Mouse (Mus musculus): ENCODE data around the gene Smyd1. TPM values are rescaled to one million over a fixed set of nuclear protein-coding genes. Genes with fewer than 3 reads are reported as not detected.

Smyd1 gene
- polyA plus RNA-seq, 1 experiment from 2014 or later: 0.16 TPM

- 90% methylated on average over 8 of the region's 8 CpGs for WGBS
- Histone ChIP-seq H3K9ac (no peak overlapping the region), H3K4me1 (replicated peaks) (no peaks in the 10 kb centered on the region), H3K27me3 (no peaks in the 10 kb centered on the region), H3K27ac (replicated peaks) (no peak overlapping the region), H3K4me3 (no peak overlapping the region), H3K9me3 (no peaks in the 10 kb centered on the region), H3K4me2 (no peak overlapping the region), H3K36me3 (no peaks in the 10 kb centered on the region)
- no peak for ATAC-seq (ENCODE audit: low FRiP score, low read depth)
Measured at GRCm38 (mm10) chr6:71250951-71251350, 71.1 kb downstream of the Smyd1 start.

DNA sequence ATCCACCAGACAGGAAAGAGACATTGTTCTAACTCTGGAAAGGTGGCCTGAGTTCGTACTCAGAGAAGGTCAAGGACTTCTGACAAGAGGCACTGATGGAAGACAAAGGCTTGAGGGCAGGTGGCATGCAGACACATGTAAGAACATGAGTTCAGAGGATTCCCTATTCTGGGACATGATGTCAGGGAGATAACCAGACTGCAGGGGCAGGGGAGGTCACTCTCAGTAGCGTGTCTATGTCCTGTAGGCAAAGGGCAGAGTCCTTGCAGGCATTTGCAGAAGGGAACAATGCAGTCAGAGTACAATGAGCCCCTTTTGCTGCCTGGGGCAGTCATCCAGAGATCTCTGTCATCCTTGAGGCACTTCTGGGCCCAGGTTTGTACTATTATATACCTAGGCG, 72.4 kb downstream of the Smyd1 start:
- ATAC-seq (ENCODE audit: low FRiP score, low read depth): no peak
- H3K4me3 ChIP-seq: no peak overlapping the region
- H3K36me3 ChIP-seq: no peaks in the 10 kb centered on the region
- 75% methylated on average over 3 of the region's 3 CpGs for WGBS
- no peak overlapping the region for H3K4me2 ChIP-seq
- H3K9ac ChIP-seq: no peak overlapping the region
- H3K9me3 ChIP-seq: no peaks in the 10 kb centered on the region
- H3K27me3 ChIP-seq: no peaks in the 10 kb centered on the region
- H3K27ac ChIP-seq (replicated peaks): no peak overlapping the region
- H3K4me1 ChIP-seq (replicated peaks): no peaks in the 10 kb centered on the region

- Histone ChIP-seq H3K27me3 (no peaks in the 10 kb centered on the region), H3K9me3 (no peaks in the 10 kb centered on the region), H3K9ac (no peak overlapping the region), H3K4me1 (replicated peaks) (no peaks in the 10 kb centered on the region), H3K36me3 (no peaks in the 10 kb centered on the region), H3K27ac (replicated peaks) (no peak overlapping the region), H3K4me2 (no peak overlapping the region), H3K4me3 (no peak overlapping the region)
- 89% methylated on average over 1 of the region's 1 CpGs for WGBS
- no peak for ATAC-seq (ENCODE audit: low FRiP score, low read depth)
Measured at GRCm38 (mm10) chr6:71248420-71248819, 73.6 kb downstream of the Smyd1 start.

GRCm38 (mm10) chr6:71243258-71243657, 78.8 kb downstream of the Smyd1 start:
- ATAC-seq (ENCODE audit: low FRiP score, low read depth): no peak
- Histone ChIP-seq H3K27ac (replicated peaks) (no peak overlapping the region), H3K4me2 (no peak overlapping the region), H3K27me3 (no peaks in the 10 kb centered on the region), H3K9ac (no peak overlapping the region), H3K36me3 (no peaks in the 10 kb centered on the region), H3K4me1 (replicated peaks) (no peaks in the 10 kb centered on the region), H3K4me3 (no peak overlapping the region), H3K9me3 (no peaks in the 10 kb centered on the region)
- 95% methylated on average over 3 of the region's 3 CpGs for WGBS

DNA sequence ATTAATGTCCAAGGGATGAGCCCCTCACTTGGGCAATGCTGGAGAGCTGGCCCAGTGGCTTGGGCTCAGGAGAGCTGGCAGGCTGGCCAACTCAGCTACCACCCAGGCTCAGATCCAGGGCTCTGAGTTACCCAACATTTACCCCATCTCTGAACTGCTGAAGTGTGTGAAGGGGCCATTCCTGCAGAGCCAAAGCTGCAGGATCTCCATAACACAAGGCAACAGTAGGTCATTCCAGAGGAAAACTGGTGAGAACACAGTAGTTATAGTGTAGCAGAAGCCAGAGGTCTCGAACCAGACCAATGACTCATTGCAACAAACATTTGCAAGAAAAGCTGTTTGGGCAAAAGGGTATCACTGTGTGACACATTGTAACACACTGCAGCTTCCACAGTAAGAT, 79.2 kb downstream of the Smyd1 start:
- 89% methylated on average over 1 of the region's 1 CpGs for WGBS
- ATAC-seq (ENCODE audit: low FRiP score, low read depth): no peak
- Histone ChIP-seq H3K27me3 (no peaks in the 10 kb centered on the region), H3K4me2 (no peak overlapping the region), H3K4me3 (no peak overlapping the region), H3K36me3 (no peaks in the 10 kb centered on the region), H3K9me3 (no peaks in the 10 kb centered on the region), H3K27ac (replicated peaks) (no peak overlapping the region), H3K4me1 (replicated peaks) (no peaks in the 10 kb centered on the region), H3K9ac (no peak overlapping the region)

DNA sequence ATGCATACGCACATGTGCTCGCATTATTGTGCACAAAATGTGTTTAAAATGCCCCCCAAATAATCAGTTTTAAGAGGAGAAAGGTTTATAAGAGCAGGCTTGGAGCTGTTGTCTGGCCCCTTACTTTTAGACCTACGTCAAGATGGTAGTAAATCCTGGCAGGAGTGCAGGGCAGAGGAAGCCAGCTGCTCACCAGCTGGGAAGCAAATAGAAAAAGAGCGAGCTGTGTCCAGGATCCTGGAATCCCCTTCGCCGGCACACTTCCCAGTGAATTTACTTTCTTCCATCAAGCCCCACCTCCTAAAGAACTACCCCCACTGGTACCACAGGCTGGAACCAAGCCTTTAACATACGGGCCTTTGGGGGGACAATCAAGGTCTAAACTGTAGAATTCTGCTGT, 81.2 kb downstream of the Smyd1 start:
- Histone ChIP-seq H3K9ac (no peak overlapping the region), H3K4me2 (no peak overlapping the region), H3K4me3 (no peak overlapping the region), H3K36me3 (no peaks in the 10 kb centered on the region), H3K27me3 (no peaks in the 10 kb centered on the region), H3K4me1 (replicated peaks) (no peaks in the 10 kb centered on the region), H3K27ac (replicated peaks) (no peak overlapping the region), H3K9me3 (no peaks in the 10 kb centered on the region)
- 90% methylated on average over 7 of the region's 7 CpGs for WGBS
- ATAC-seq (ENCODE audit: low FRiP score, low read depth): no peak

GRCm38 (mm10) chr6:71239069-71239750, 82.8 kb downstream of the Smyd1 start:
- WGBS: 90% methylated on average over 26 of the region's 26 CpGs

DNA sequence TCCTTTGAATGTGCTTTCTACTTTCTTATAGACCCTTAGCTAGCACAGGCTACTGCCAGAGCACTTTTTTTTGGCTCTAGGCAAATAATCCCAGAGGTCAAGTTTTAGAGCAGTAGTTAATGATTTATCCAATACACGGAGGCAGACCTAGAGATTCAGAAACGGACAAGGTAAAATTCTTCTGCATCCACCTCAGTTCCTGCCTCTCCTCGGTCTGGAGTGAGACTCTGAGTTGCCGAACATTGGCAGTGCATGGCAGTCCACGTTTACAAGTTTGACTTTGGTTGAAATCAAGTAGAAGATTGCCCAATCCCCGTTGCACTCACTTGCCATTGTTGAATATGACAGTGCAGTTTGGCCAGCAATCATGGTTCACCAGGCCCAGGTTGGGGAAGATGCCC, 85.0 kb downstream of the Smyd1 start:
- Histone ChIP-seq H3K27ac (replicated peaks) (no peak overlapping the region), H3K36me3 (no peaks in the 10 kb centered on the region), H3K9me3 (no peaks in the 10 kb centered on the region), H3K27me3 (no peaks in the 10 kb centered on the region), H3K4me1 (replicated peaks) (no peaks in the 10 kb centered on the region), H3K4me2 (no peak overlapping the region), H3K4me3 (no peak overlapping the region), H3K9ac (no peak overlapping the region)
- no peak for ATAC-seq (ENCODE audit: low FRiP score, low read depth)
- 89% methylated on average over 6 of the region's 6 CpGs for WGBS

More at GRCm38 (mm10) chr6:71239069-71239750, 82.8 kb downstream of the Smyd1 start:
- H3K9me3 ChIP-seq: no peaks in the 10 kb centered on the region
- no peaks in the 10 kb centered on the region for H3K4me1 ChIP-seq (replicated peaks)
- H3K36me3 ChIP-seq: no peaks in the 10 kb centered on the region
- ATAC-seq (ENCODE audit: low FRiP score, low read depth): no peak
- H3K4me3 ChIP-seq: no peak overlapping the region
- no peak overlapping the region for H3K4me2 ChIP-seq
- H3K27me3 ChIP-seq: no peaks in the 10 kb centered on the region
- no peak overlapping the region for H3K9ac ChIP-seq
- H3K27ac ChIP-seq (replicated peaks): no peak overlapping the region

DNA sequence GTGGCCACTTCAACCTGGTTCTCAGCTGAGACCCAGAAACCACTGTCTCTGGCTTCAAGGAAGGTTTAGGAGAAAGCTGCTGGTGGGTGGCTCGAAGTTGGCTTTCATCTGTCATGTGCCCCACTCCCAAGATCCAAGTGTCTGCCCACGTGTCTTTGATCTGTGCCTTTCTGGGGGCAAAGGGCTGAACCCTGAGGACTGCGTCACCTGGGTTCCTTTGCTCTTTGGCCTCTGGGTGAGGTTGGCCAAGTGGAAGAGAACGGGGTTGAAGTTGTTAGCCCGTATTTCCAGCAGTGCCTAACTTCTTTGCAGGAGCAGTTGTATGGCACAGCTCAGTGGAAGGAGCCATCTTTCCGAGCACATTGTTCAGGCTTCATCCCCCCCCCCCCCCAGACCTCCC, 85.5 kb downstream of the Smyd1 start:
- Histone ChIP-seq H3K4me3 (no peak overlapping the region), H3K27me3 (no peaks in the 10 kb centered on the region), H3K9ac (no peak overlapping the region), H3K27ac (replicated peaks) (no peak overlapping the region), H3K36me3 (no peaks in the 10 kb centered on the region), H3K9me3 (no peaks in the 10 kb centered on the region), H3K4me2 (no peak overlapping the region), H3K4me1 (replicated peaks) (no peaks in the 10 kb centered on the region)
- no peak for ATAC-seq (ENCODE audit: low FRiP score, low read depth)
- WGBS: 81% methylated on average over 6 of the region's 6 CpGs

DNA sequence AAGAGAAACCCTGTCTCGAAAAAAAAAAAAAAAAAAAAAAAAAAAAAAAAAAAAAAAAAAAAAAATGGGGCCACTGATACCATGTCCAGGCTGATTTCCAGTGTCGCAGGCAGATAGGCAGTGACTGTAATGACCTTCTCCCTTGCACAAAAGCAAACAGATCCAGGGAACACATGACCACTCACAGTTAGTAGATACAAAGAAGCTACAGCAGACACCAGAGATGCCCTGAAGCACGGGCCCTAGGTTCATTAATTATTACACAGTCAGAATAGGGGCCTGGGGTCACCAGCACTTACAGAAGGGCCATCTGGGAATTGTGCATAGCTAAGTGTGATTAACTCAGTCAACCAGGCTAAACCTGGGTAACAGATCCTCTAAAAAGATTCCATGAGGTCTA, 86.1 kb downstream of the Smyd1 start:
- no peak for ATAC-seq (ENCODE audit: low FRiP score, low read depth)
- no peaks in the 10 kb centered on the region for H3K4me1 ChIP-seq (replicated peaks)
- 68% methylated on average over 3 of the region's 3 CpGs for WGBS

DNA sequence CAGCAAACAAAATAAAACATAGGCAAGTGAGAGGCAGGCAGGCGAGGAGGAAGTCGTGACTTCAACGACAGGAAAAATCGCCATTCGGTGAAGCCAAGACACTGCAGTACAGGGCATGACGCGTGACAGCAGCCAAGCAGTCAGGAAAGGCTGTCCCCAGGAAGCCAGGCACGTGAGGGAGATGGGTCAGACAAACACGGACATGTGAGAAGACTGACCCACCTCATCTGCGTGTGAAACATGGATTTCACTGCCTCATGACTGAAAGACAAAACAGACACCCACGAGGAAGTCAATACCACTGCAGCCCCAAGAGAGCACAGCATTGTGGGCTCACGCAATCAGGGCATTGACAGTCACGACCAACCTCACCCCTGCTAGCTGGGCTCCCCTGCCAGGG, 86.9 kb downstream of the Smyd1 start:
- Histone ChIP-seq H3K9ac (no peak overlapping the region), H3K4me1 (replicated peaks) (no peaks in the 10 kb centered on the region), H3K4me2 (no peak overlapping the region), H3K27me3 (no peaks in the 10 kb centered on the region), H3K27ac (replicated peaks) (no peak overlapping the region), H3K9me3 (no peaks in the 10 kb centered on the region), H3K36me3 (no peaks in the 10 kb centered on the region), H3K4me3 (no peak overlapping the region)
- 83% methylated on average over 13 of the region's 13 CpGs for WGBS
- ATAC-seq (ENCODE audit: low FRiP score, low read depth): no peak

More for the DNA sequence above, 86.1 kb downstream of the Smyd1 start:
- no peaks in the 10 kb centered on the region for H3K9me3 ChIP-seq
- H3K9ac ChIP-seq: no peak overlapping the region
- H3K27ac ChIP-seq (replicated peaks): no peak overlapping the region
- H3K4me3 ChIP-seq: no peak overlapping the region
- H3K27me3 ChIP-seq: no peaks in the 10 kb centered on the region
- no peak overlapping the region for H3K4me2 ChIP-seq
- H3K36me3 ChIP-seq: no peaks in the 10 kb centered on the region

GRCm38 (mm10) chr6:71227157-71227770, 94.8 kb downstream of the Smyd1 start:
- H3K9me3 ChIP-seq: no peaks in the 10 kb centered on the region
- H3K4me2 ChIP-seq: no peak overlapping the region
- no peaks in the 10 kb centered on the region for H3K27me3 ChIP-seq
- ATAC-seq (ENCODE audit: low FRiP score, low read depth): no peak
- no peaks in the 10 kb centered on the region for H3K36me3 ChIP-seq
- no peak overlapping the region for H3K27ac ChIP-seq (replicated peaks)
- H3K4me1 ChIP-seq (replicated peaks): no peaks in the 10 kb centered on the region; the same call in 1 of the 2 replicates
- no peak overlapping the region for H3K9ac ChIP-seq
- WGBS: 5% methylated on average over 7 of the region's 7 CpGs
- no peak overlapping the region for H3K4me3 ChIP-seq

- no peaks in the 10 kb centered on the region for H3K36me3 ChIP-seq
- H3K27me3 ChIP-seq: no peaks in the 10 kb centered on the region
- 34% methylated on average over 6 of the region's 6 CpGs for WGBS
- H3K4me2 ChIP-seq: no peak overlapping the region
- no peak for ATAC-seq (ENCODE audit: low FRiP score, low read depth)
- no peak overlapping the region for H3K4me3 ChIP-seq
- no peaks in the 10 kb centered on the region; the same call in 1 of the 2 replicates for H3K4me1 ChIP-seq (replicated peaks)
- no peak overlapping the region for H3K9ac ChIP-seq
- H3K9me3 ChIP-seq: no peaks in the 10 kb centered on the region
- no peak overlapping the region for H3K27ac ChIP-seq (replicated peaks)
Measured at GRCm38 (mm10) chr6:71226544-71226943, 95.5 kb downstream of the Smyd1 start.
